Mouse (Mus musculus): ENCODE measurements around the gene Lmo7.

Gene Lmo7

DNA sequence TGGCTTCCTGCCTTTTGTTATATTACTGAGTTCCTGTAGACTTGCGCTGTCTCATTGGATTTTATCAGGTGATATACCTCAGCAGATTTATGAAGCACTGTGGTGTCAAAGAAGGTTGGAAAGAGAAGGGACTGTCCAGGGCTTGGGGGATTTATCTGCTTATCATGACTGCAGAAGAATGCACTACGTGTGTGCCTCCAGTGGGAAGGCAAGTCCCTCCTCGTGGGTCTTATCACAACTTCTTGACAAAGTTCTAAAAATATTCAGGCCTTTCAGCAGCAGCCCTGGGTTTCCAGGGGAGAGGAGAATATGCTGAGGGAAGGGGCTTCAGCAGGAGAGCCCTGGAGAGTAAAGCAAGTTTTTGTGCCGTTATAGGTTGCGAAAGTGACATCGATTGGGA lies 154.0 kb downstream of the Lmo7 start:
- DNase-seq, result no peak

GRCm38 (mm10) chr14:101886320-101886719 lies 156.6 kb downstream of the Lmo7 start:
- no peak for DNase-seq

- no peak for DNase-seq
Observed at GRCm38 (mm10) chr14:101891903-101892448, 162.2 kb downstream of the Lmo7 start.

- no peak for DNase-seq
Observed at GRCm38 (mm10) chr14:101892496-101892895, 162.7 kb downstream of the Lmo7 start.

- no peak for DNase-seq
Observed at GRCm38 (mm10) chr14:101893215-101893614, 163.5 kb downstream of the Lmo7 start.

GRCm38 (mm10) chr14:101898250-101898649 lies 168.5 kb downstream of the Lmo7 start:
- DNase-seq, result no peak

DNA sequence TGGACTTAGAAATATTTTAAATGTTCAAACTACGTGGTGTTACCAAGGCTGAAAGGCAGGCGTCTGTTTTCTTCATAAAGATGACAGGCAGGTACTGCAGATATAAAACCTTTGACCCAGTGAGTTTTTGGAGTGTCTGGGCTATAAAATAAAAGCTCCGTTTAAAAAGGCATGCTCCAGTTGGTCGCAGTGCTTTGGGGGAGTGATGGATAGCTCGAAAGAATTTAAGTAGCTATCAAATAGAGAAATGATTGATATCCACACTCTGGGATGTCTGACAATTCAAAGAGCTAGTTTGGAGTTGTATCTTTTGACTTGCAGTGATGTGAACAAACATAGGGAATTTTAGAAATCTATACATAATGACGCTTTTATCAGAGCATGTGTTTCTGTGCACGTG lies 171.7 kb downstream of the Lmo7 start:
- no peak for DNase-seq

DNA sequence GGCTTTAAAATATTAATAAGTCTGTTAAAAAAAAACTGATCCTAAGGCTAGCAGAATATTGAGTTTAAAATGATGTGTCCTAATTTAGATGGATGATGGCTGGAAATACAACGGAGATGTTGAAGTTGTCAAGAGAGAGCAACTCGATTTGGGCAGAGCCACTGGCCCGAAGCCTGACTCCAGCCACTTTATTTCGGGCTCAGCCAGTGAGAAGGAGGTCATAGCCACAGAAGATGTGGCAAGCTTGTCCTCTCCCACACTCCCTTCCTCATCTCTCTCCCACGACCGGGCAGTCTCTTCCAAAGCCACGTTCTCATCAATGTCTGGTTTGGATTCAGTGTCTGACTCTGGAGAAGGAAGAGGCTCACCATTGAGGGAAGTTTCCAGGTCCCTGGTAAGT lies 172.2 kb downstream of the Lmo7 start:
- no peak for DNase-seq

GRCm38 (mm10) chr14:101903722-101904121 lies 174.0 kb downstream of the Lmo7 start:
- DNase-seq, result no peak

GRCm38 (mm10) chr14:101911983-101912382 lies 182.2 kb downstream of the Lmo7 start:
- DNase-seq, result no peak

- no peak for DNase-seq
Observed at GRCm38 (mm10) chr14:101912392-101912791, 182.6 kb downstream of the Lmo7 start.

GRCm38 (mm10) chr14:101914321-101914720 lies 184.6 kb downstream of the Lmo7 start:
- peak in 1 of 2 experiments; percentile 8 for DNase-seq

- no peak for DNase-seq
Observed at GRCm38 (mm10) chr14:101915867-101916266, 186.1 kb downstream of the Lmo7 start.

DNA sequence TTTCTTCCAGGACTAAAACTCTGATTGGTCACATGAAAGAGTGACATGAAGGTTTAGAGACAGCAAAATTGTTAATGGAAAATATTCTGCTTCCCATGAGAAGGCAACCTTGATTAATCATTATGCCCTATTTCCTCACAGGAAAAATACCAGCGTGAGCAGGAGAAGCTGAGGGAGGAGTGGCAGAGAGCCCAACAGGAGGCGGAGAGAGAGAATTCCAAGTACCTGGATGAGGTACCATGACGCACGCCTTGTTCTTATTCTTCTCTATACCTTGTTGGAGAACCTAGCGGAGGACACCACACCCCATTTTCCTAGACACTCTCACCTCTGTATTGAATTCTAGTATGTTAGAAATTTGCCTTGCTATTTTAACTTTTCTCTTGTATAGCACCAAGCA lies 188.7 kb downstream of the Lmo7 start:
- no peak for DNase-seq

DNA sequence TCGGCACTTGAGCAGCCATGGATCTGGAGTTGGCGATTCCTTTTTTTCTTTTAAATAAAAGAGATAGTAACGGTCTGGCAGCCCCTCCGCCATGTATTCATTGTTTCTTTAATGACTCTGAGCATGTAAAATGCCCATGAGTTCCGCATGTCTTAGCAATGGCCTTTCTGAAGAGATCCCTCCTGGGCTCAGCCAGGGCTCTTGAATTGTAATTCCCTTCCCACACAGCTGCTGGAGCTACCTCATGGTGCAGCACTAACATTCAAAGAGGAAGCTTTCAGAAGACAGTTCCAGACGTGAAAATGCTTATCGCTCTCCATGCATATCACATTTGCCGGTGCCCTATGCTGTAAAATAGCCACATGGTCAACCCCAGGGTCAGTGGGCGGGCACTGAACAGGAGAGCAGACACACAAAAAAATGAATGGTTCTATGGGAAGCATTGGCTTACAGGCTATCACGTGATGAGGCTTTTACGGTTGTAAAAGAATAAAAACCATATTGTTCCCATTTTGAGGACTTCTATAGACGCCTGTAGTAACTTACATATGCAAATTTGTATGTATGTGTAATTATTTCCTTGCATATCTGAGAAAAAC lies 198.0 kb downstream of the Lmo7 start:
- DNase-seq, result no peak

DNA sequence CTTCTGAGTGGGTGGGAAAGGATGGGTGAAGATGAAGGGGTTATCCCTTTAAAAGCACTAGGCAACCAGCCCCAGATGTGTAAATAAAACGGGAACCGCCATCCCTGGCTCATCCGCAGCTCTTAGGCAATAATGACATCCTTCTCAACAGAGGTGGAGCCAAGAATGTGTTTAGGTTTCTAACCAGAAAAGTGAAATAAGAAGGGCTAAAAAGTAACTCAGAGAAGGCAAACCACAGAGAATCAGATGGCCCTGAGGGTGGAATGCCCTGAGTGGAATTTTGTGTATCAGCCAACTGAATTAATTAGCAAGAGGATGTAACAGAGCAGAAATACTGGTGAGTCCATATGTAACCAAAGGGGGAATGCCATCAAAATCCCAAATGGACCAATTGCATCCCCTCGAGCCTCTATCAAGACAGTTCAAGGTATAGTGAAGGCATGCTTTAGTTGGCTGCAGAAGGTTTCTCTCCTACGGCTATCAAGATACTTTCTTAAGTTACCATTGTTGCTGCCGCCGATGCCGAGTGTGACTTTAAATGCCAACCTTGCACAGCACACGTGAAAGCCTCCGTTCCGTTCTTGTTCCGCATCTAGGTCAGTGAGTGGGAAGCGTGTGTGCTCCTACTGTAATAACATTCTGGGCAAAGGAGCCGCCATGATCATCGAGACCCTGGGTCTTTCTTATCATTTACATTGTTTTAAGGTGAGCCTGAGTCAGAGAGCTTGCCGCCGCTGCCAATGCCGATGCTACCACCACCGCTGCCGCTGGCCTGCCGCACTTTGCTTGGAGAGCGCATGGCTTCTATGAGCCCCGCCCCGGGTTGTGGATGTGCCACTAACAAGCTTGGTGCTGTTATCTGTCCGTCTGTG lies 201.1 kb downstream of the Lmo7 start:
- no peak for DNase-seq

DNA sequence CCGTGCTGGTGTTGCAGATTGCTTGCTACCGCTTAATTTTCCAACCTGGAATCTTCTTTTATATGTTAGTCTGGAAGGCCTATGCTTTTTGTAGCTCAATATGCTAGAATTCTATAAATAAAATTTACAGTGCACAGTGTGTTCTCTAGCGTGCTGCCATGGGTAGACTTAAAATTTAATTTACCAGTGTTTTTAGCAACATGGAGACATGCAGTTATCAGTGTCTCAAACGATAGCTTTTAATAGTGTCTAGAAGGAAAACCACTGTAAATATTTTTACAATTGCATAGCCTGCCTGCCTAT lies 201.6 kb downstream of the Lmo7 start:
- no peak for DNase-seq

DNA sequence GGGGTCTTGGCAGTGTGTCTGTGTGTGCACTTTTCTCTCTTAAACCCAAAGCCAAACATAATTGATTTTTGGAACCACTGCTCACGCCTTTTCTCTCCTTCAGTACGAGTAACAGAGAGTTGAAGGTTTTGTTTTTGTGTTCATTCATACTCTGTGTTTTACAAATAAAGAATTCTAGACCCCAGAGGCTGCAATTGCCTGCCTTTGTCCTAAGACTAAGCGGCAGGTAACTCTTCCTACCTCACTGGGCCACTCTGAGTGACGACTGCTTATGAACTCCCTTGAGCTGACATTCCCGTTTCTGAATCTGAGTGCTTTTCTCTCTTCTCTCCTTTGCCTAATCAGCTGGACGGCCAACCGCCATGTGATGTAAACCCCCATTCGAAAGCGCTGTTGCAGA lies 203.8 kb downstream of the Lmo7 start:
- no peak for DNase-seq

DNA sequence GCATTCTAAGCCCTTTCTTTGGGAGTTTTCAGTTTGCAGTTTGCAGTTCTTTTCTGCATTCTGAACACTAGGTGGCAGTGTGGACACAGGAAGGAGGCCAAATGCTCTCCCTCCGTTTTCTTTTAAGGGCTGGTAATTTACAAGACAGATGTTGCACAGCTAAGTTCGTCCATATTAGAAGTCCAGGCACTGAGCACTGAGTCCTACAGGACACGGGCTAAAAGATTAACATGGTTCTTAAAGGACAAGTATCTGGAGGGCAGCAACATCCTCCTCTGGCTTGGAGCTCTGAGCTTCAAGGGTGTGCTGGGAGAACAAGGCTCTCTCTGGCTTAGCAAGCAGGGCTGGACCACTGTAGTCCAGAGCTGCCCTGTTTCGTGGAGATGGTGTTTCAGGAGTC lies 213.2 kb downstream of the Lmo7 start:
- DNase-seq, result peak in 1 of 2 experiments; percentile 32

DNA sequence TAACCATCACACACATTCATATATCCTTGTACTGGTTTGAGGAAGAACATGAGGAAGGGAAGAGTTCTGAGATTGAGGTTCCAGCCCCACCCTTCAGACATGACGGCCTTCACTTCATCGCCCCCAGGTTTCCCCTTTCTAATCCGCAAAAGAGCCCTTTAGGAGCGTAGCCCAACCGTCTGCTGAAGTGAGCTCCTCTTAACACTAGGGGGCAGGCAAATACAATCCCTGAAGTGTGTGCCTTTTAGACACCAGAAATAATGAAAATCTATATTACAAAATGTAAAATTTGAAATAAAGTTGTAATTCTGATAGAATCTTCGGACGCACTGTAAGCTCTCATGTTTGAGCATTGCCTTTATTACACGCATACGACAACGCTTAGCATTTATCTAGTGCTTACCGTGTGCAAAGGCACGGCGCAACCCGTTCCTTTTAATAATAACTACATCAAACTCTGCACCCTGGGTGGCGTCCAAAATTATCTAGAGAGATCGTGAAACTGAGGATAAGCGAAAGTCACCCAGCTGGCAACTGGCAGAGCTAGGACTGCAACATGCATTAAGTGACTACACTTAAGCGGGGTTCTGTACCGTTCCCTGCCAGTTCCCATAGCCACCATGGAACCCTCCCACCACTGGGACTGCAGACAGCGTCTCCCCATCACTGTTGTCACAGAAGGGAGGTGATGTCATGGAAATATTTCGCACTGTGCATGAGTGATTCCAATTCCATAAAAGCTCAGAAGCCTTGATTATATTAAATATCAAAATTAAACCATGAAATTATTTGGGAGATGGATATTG lies 217.2 kb downstream of the Lmo7 start:
- peak; percentile 40 to 55 for DNase-seq

GRCm38 (mm10) chr14:101949114-101949513 lies 219.4 kb downstream of the Lmo7 start:
- peak in 1 of 2 experiments; percentile 31 for DNase-seq

- no peak for DNase-seq
Observed at GRCm38 (mm10) chr14:101951107-101951506, 221.3 kb downstream of the Lmo7 start.

- no peak for DNase-seq
Observed at GRCm38 (mm10) chr14:101953793-101954468, 224.2 kb downstream of the Lmo7 start.

Measured in cerebellum, postnatal 36 days (tissue).